Mouse (Mus musculus) urinary bladder, postnatal 4 days (tissue): ENCODE data around the gene Tldc2.

Experiments used
- DNase-seq, 2 experiments: peaks; one replicate each; pipeline ENCODE4 v3.0.0; 2021 to 2022; ENCODE audit warnings: low spot score in 2 of 2

The Tldc2 gene

GRCm38 (mm10) chr2:157078059-157078792 is 8.6 kb upstream of the Tldc2 start:
- no peak for DNase-seq

- DNase-seq: peak; percentile 90
Measured at GRCm38 (mm10) chr2:157078793-157079700, 7.8 kb upstream of the Tldc2 start, which contains the start of gene Soga1. TSS of gene Soga1 (minus strand) at chr2:157079254.

- no peak for DNase-seq
Measured at GRCm38 (mm10) chr2:157079701-157080180, 7.1 kb upstream of the Tldc2 start.

- DNase-seq: no peak
Measured at GRCm38 (mm10) chr2:157081331-157081730, 5.5 kb upstream of the Tldc2 start.

- DNase-seq: no peak
Measured at GRCm38 (mm10) chr2:157081960-157082359, 4.9 kb upstream of the Tldc2 start.

GRCm38 (mm10) chr2:157084831-157085585 is 1.8 kb upstream of the Tldc2 start:
- no peak for DNase-seq

- DNase-seq: no peak
Measured at GRCm38 (mm10) chr2:157087536-157088317, 872 bp downstream of the Tldc2 start.

- no peak for DNase-seq
Measured at GRCm38 (mm10) chr2:157092024-157092423, 5.2 kb downstream of the Tldc2 start.

- DNase-seq: peak in 1 of 2 experiments; percentile 48
Measured at GRCm38 (mm10) chr2:157095005-157095755, 8.3 kb downstream of the Tldc2 start.

- DNase-seq: no peak
Measured at GRCm38 (mm10) chr2:157099532-157100318, 12.9 kb downstream of the Tldc2 start.

GRCm38 (mm10) chr2:157100319-157100605 is 13.4 kb downstream of the Tldc2 start:
- DNase-seq: no peak

- DNase-seq: no peak
Measured at GRCm38 (mm10) chr2:157101650-157102049, 14.8 kb downstream of the Tldc2 start.

GRCm38 (mm10) chr2:157102256-157102655 is 15.4 kb downstream of the Tldc2 start:
- no peak for DNase-seq

- DNase-seq: no peak
Measured at GRCm38 (mm10) chr2:157104454-157104853, 17.6 kb downstream of the Tldc2 start.

- no peak for DNase-seq
Measured at GRCm38 (mm10) chr2:157108236-157108635, 21.4 kb downstream of the Tldc2 start.

- no peak for DNase-seq
Measured at GRCm38 (mm10) chr2:157116964-157117363, 30.1 kb downstream of the Tldc2 start.

- no peak for DNase-seq
Measured at GRCm38 (mm10) chr2:157118556-157118955, 31.7 kb downstream of the Tldc2 start.

GRCm38 (mm10) chr2:157119075-157119474 is 32.2 kb downstream of the Tldc2 start:
- no peak for DNase-seq

GRCm38 (mm10) chr2:157121766-157122165 is 34.9 kb downstream of the Tldc2 start:
- no peak for DNase-seq

- DNase-seq: no peak
Measured at GRCm38 (mm10) chr2:157125246-157125645, 38.4 kb downstream of the Tldc2 start.
